Mouse (Mus musculus) gastrocnemius, postnatal 14 days (tissue): Measurements from ENCODE around the gene Map3k14. TPM values are rescaled to one million over a fixed set of nuclear protein-coding genes. Genes with fewer than 3 reads are reported as not detected.

Experiments used
- DNase-seq: peaks from one replicate; pipeline ENCODE4 v3.0.0; 2021; ENCODE audit warnings: mixed read lengths
- intact Hi-C: fragments of 180-260 bp; cut with DNase I; formaldehyde crosslinking; loops from one replicate; pipeline ENCODE4 v1.15.1; 2025; ENCODE audit warnings: low total_unique reads
- total RNA-seq, 2 experiments: library from RNA; stranded (reverse); gene quantifications; 2 replicates each; pipeline ENCODE4 v1.2.3; 2021

Map3k14 gene
- total RNA-seq, 2 experiments from 2014 or later: 2.2 to 2.3 TPM

DNA sequence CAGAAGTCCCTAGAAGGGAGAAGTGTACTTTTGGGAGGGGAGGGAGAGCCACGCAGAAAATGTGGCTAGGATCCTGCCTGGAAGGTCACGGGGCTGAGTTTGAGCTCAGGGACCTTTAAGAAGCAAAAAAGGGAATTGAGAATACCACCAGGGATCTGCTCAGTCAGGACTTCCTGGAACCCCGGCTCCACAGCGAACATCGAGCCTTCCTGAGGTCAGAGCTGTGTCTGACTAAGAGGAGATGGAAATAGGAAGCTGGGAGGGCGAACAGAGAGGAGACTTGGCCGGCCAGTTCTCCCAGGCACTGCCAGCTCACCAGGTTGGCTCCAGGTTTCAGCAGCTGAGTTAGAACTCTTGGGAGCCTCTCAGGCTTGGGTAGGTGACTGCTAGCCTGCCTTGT lies 14.5 kb upstream of the Map3k14 start:
- DNase-seq: no peak
- intact Hi-C loops: no loop called here

DNA sequence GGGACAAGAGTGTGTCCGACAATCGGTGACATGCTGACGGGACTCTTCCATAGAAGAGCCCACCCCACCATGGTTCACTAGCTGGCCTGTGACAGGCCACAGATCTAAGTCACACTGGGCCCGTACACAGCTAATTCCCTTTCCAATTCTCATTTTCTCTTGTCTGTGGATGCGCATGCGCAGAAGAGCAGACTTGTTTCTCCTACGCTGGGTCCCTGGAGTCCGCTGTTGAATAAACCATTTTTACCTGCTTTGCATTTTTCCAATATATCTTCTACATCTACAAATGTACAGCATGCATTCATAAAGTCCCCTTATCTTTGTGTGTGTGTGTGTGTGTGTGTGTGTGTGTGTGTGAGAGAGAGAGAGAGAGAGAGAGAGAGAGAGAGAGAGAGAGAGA lies 9.2 kb upstream of the Map3k14 start:
- intact Hi-C loops: no loop called here
- no peak for DNase-seq

DNA sequence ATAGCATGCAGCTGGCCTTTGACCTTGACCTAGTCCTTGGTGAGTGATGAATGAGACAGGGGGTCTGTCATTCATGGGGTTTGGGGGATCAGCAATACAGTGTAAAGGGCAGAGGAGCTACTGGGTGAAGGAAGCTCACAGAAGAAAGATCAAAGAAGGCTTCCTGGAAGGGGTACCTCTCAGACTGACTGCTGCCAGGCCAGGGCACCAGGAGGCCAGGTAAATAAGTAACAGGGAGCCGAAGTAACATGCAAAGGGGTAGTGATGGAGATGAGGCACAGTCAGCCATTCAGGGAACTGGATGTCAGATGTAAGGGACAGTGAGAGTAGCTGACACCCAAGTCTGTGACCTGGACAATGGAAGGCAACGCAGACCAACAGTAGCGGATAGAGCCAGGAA lies 5.6 kb upstream of the Map3k14 start:
- intact Hi-C loops: loop anchor here (5.0 kb wide), 1 partner anchor 41 kb away; no protein-coding TSS in a partner anchor
- no peak for DNase-seq

DNA sequence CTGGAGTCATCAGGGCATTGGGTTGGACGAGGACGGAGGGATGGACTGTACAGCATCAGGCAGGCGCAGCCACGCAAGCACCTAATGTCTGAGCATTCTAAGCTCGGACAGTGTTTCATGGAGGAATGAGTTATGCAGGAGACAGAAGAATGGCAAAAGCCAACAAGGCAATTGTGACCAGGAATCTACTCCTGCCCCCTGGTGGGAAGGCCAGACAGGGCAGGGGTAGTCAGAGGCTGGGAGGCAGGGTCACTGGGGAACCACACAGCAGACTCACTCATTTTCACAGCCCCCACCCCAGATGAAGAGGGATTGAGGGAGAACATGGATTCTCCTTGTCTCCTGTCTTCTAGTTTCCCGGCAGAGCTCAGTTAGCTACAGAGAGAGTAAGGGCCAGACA lies 4.7 kb upstream of the Map3k14 start:
- intact Hi-C loops: loop anchor here (5.0 kb wide), 1 partner anchor 40 kb away; no protein-coding TSS in a partner anchor
- DNase-seq: peak; percentile 43

DNA sequence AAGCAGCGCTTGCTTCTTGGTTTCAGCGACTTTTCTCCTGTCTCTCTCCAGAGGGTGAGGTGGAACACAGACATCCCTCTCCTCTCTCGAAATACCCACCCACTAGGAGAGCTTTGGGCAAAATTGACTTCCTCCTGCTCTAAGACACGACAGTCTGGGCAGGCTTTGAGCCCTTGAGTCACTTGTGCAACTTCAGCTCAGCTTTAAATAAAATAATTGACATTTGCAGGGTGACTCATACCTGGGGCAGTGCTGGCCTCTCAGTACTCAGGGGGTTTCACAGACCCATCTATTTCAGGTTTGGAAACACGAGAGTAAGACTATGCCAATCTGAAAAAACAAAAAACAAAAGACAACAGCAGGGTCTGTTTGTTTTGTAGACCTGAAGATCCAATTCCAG lies 2.2 kb upstream of the Map3k14 start:
- intact Hi-C loops: no loop called here
- no peak for DNase-seq

DNA sequence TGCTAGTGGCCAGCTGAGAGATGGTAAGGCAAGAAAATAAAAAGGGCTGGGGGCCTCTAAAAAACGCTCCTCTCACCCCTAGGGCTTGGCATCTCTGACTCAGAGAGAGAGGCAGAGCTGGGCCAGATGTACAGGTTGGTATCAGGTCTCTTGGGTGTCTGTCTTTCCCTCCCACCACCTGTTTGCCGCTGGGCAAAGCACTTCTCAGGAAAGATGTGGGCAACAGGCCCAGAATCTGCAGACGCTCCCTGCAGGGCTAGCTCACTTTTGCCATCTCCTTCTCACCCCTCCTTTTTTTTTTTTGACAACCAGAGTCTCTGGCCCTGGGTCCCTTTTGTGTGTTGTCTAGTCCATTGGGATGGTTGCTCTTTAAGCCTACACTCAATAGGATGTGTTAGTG lies 1.6 kb upstream of the Map3k14 start:
- intact Hi-C loops: no loop called here
- DNase-seq: no peak

DNA sequence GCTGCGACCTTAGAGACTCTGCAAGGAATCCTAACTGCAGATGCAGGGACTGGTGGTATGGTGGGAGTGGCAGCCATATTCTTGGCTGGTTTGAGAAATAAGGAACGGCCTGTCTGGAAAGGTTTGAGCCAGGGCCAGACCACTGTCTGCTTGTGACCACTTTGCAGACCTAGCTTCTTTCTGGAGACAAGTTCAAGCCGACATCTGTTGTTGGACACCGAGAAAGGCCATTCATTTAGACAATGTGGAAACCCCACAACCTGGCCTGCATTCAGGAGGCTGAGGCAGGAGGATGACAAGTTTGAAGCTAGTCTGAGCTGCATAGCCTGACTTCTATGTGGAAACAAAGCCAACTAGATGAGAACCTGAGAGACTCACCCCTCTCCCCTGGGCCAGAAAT lies 1.1 kb upstream of the Map3k14 start:
- no peak for DNase-seq
- intact Hi-C loops: no loop called here

DNA sequence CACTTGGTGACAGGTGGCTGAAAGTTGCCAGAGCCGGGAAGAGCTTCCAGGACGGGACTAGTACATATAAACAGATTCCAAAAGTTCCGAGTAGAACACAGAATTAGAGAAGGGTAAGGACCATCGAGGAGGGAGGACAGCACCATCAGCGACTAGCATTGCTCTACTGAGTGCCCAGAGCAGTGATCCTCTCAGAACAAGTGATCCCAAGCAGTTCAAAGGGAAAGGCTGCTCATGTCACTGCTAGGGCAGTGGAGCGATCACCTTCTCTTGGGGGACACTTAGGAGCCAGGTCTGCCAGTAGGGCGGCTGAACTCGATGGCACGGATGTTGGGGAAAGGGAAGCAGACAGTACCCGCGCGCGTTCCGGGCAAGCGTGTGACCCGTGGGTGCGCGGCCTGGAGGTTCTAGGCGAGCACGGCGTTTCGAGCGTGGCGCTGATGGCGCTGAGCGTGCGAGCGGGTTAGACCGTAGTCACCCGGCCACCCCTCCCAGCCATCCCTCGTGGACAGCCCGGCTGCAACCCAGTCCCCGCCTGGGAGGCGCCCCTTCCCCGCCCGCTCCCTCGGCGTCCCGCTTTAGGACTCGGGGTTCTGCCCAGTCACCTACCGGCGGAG lies 435 bp downstream of the Map3k14 start:
- intact Hi-C loops: no loop called here
- no peak for DNase-seq

DNA sequence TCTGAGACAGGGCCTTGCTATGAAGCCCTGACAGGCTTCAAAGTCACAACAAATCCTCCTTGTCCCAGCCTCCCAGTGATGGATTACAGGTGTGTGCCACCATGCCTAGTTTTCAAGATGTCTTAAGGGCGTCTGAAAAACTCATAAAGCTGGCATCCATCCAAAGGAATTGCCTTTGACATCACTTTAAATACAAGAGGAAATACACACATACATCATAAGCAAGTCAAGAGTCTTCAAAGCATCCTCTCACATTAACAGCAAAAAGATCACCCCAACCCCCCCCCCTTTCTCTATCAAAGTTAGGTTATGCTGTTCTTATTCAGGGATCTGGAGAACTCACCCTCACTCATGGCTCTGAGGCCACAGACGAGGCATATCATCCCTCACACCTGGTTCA lies 1.4 kb downstream of the Map3k14 start:
- intact Hi-C loops: no loop called here
- no peak for DNase-seq

DNA sequence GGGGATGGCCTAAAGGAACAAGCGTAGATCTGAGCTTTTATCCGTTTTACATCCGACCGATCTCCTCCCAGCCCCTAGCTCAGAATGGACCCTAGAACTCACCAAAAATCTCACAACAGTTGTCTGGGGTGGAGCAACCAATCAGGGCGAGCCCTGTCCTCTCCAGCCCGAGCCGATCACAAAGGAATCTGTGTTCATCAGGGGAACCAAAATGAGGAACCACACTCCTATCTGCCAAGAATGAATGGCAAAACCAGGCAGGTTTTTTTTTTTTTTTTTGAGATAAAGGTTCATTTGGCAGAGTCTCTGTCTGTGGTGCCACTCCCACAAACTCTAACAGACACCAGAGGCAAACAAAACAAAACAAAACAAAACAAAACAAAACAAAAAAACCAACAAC lies 2.1 kb downstream of the Map3k14 start:
- intact Hi-C loops: no loop called here
- DNase-seq: no peak

DNA sequence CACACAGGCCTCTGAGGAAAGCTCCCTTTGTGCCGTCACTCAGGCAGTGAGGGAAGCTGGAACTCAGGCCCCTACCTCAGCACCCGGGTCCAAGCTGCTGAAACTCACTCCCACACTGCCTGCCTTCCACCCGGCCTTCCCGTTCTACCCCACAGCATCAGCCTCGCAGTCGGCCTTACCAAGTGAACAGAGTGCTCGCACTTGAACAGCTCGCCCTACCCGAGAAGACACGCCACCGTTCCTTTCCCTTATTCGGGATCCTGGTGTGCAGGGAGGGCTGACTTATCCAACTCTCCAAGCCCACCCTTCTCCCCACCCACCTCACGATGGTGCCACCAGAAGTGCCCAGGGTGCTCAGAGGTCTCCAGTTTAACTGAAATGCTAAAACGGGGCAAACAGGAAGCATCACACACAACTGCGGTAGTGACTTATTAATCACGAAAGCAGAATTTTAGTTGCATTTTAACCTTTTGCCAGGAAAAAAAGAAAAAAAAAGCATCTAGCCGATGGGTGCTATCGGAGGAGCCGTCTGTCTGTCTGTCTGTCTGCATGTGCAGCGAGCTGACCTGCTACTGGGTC lies 2.8 kb downstream of the Map3k14 start:
- DNase-seq: no peak
- intact Hi-C loops: no loop called here

DNA sequence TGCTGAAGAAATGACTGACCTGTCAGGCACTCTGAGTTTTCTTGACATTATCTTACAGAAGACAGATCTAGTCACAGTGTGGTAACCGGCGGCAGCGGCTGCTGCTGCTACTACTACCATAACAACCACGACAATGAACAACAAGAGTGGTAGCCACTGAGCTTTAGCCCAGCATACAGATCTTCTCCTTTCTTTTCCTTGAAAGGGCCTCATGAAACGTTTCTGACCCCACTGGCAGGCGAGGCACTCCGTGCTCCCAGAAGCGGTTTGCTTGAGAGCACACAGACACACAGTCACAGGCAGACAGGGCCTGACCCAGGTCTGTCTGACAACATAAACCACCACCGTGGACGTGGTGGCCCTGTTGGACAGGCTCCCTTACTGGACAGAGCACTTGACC lies 3.7 kb downstream of the Map3k14 start:
- intact Hi-C loops: no loop called here
- no peak for DNase-seq

DNA sequence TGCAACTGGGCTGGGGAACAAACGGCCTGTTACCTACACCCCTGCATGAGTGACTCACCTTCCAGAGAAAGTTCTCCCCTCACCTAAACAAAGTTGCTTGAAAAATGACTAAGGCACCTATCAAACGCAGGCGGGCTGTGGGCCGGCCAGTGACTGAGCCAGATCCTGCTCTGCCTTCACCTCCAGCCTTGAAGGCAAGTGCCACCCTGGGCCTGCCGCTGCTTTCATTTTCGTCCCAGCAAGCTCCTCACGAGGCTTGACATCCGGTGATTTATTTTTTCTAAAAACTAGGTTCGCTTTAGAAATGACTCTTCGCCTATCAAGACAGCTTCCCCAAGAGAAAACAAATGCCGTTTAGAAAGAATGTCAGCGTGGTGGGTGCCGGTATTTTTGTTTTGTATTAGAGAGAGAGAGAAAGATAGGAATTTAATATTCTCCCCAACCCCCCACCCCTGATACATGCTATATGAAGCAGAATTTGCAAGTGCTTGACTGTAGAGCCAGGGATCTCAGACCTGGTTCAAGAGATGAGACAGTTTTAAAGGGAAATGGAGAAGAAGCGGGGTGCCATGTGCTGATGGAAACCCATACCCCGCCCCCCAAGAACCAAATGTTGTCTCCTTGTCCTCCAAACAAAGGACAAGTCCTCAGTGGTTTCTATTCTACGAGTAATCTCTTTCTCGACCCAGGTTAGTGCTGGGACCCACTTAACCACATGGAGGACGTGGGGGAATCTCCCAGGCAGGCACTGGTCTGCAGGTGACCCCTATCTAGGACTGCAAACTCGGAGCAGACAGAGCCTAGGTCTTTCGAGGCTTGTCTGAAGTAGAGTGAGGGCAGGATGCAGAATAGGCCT lies 4.6 kb downstream of the Map3k14 start:
- no peak for DNase-seq
- intact Hi-C loops: no loop called here

DNA sequence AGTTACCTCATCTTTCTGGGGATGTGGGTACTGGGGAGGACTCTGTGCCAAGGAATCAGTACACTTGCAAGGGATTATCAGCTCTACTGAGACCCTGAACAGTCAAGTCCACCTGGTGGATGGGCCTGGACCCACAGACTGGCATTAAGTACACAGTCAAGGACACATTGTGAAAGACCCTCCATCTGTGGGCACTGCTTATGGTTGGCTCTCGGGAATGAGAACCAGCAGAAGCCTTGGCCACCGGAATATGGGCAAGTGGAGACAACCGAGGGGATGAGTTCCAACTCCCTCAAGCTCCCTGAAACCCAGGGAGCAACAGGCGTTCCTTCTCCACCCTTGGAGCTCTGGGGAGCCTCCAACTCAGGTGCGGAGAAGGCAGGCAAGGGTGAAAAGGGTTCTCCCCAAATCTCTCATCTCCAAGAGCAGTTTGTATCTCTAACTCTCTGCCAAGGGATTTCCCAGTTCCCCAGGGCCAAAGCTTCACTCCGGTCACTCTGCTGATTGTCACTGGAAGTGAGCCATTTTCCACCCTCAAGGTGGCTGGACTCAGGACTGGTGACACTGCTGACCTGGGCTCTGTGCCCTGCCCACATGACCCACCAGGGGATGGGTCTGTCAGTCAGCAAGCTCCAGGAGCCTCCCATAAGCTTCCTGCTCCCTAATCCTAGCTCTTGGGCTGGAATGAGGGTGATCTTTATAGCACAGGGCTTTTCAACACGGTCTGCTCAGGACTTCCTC lies 5.4 kb downstream of the Map3k14 start:
- DNase-seq: no peak
- intact Hi-C loops: no loop called here

DNA sequence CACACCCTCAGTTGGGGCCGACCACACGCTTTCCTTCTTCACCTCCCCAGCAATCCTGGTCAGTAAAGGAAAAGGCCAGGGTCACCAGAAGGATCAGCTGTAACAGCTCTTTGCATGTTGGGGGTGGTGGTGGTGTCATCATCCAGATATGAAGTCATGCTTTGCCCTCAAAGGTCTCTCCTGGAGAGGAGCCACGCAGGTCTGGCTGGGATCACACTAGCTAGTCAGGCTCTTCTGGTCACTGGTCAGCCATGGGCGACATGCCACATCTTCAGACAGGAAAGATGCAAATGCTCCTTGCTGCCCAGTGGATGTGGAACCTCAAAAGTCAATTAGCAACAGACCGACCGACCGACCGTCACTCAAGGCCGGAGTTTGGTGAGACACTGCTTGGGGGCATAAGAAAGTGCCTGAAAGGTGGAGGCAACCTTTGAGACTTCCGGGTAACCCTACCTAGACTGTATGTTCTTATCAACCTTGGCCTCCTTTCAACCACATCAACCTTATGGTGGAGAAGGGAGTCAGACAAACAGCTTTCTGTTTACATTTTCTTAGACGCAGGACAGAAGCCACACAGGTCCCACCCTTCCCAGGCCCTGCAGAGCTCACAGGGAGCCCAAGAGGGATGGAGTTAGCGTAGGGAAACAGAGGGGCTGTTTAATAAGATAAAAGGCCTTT lies 6.6 kb downstream of the Map3k14 start:
- intact Hi-C loops: no loop called here

DNA sequence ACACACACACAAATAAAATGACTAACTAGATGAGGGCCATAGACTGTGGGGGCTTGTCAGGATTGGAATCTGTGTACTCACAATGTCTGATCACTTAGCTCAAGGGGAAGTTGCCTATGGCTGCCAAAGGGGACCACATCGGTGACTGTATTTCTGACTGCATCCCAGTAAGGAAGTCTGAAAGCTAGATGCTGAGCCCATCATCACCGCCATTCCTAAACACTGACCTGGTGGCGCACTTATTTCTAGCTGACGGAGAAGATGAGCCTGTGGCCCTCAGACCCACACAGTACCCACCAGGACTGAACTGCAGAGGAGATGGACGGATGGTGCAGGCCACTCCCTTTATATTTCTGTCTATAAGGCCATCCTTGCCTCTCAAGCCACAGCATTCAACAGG lies 7.2 kb downstream of the Map3k14 start:
- no peak for DNase-seq
- intact Hi-C loops: no loop called here

More for the DNA sequence above, 6.6 kb downstream of the Map3k14 start:
- no peak for DNase-seq

DNA sequence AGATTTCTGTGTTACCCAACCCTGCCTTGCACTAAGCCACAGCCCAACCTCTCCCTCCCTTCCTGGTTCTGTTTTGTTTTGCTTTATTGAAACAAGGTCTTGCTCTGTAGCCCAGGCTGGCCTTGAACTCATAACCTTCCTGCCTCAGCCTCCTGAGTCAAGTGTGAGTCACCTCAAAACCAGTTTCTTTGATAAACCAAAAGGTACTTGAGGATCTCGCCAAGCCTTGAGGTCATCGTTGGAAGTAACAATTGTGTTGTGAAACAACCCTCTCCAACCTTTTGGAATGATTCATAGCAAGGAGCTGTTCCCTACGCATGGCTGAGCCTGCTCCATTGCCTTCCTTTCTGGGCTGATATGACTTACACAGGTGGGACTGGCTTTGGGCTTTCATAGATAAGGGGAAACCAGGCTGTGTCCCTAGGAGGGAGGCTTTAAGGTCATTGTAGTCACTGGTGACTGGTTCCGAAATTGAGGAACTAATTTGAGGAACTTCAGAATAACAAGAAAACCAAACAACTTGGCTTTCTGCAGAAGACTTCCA lies 9.3 kb downstream of the Map3k14 start:
- intact Hi-C loops: no loop called here
- no peak for DNase-seq

DNA sequence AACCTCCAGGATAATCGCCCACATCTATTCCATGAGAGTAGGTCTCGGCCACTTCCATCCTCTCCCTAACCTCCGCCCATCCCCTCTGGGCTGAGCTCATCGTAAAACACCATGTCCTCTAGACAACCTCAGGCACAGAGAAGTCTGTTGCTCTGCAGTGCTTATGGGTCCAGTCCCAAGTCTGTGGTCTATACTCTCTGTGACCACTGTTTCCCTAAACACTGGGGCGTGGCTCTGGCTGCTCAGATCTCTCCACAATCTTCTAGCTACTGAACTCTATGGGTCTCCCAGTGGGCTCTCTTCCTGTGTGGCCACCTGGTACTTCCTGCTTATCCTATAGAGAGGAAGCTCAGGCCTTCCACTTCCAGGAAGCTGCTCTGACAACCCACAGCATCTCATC lies 13.7 kb downstream of the Map3k14 start:
- intact Hi-C loops: no loop called here
- DNase-seq: no peak

DNA sequence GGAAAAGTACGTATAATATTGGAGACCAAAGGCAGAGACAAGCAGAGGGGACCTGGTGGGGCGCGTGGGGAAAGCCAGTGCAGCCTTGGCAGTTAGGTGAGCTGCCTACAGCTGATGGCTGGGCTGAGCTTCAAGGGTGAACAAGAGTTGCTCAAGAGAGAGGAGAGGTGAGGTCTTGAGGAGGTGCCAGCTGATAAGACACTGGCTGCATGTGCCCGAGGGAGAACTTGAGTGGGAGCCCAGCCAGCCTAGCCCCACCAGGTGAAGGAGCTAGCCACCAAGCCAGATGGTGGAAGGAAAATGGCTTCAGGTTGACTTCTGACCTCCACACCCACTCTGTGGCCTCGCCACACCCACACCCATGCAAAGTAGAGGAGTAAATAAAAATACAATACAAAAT lies 14.9 kb downstream of the Map3k14 start:
- intact Hi-C loops: no loop called here
- DNase-seq: no peak
